Mouse (Mus musculus) embryo, embryonic 11.5 days (tissue): ENCODE results near the gene Gna15.

Experiments
- DNase-seq: peaks from one replicate; pipeline ENCODE4 v3.0.0-alpha.2; 2012; ENCODE audit warnings: low read depth, low spot score

Gene Gna15

GRCm38 (mm10) chr10:81467670-81468235 lies 56.3 kb downstream of the Gna15 start:
- DNase-seq = no peak

- no peak for DNase-seq
Measured at GRCm38 (mm10) chr10:81466881-81467280, 57.1 kb downstream of the Gna15 start.

GRCm38 (mm10) chr10:81466066-81466465 lies 58.0 kb downstream of the Gna15 start:
- no peak for DNase-seq

GRCm38 (mm10) chr10:81465265-81465645 lies 58.8 kb downstream of the Gna15 start:
- no peak for DNase-seq

GRCm38 (mm10) chr10:81464405-81465264 lies 59.4 kb downstream of the Gna15 start:
- DNase-seq = no peak

- DNase-seq = no peak
Measured at GRCm38 (mm10) chr10:81463531-81463930, 60.5 kb downstream of the Gna15 start.

GRCm38 (mm10) chr10:81462917-81463316 lies 61.1 kb downstream of the Gna15 start:
- DNase-seq = no peak

- DNase-seq = no peak
Measured at GRCm38 (mm10) chr10:81462415-81462804, 61.6 kb downstream of the Gna15 start.

GRCm38 (mm10) chr10:81461673-81462414 lies 62.2 kb downstream of the Gna15 start:
- DNase-seq = no peak

GRCm38 (mm10) chr10:81460951-81461350 lies 63.1 kb downstream of the Gna15 start:
- no peak for DNase-seq

GRCm38 (mm10) chr10:81460471-81460870 lies 63.6 kb downstream of the Gna15 start:
- no peak for DNase-seq

- DNase-seq = no peak
Measured at GRCm38 (mm10) chr10:81459399-81459798, 64.6 kb downstream of the Gna15 start.

GRCm38 (mm10) chr10:81458267-81458666 lies 65.8 kb downstream of the Gna15 start:
- DNase-seq = no peak

GRCm38 (mm10) chr10:81457624-81458023 lies 66.4 kb downstream of the Gna15 start:
- DNase-seq = no peak

- no peak for DNase-seq
Measured at GRCm38 (mm10) chr10:81456983-81457563, 67.0 kb downstream of the Gna15 start.

GRCm38 (mm10) chr10:81455181-81455895 lies 68.7 kb downstream of the Gna15 start, which contains the start of gene Nfic:
Gene Nfic (minus strand): TSS chr10:81455635.
- DNase-seq = no peak

GRCm38 (mm10) chr10:81454106-81454505 lies 69.9 kb downstream of the Gna15 start:
- DNase-seq = no peak

- no peak for DNase-seq
Measured at GRCm38 (mm10) chr10:81452947-81453288, 71.1 kb downstream of the Gna15 start.
